Mouse (Mus musculus) intestine, embryonic 14.5 days (tissue): ENCODE results near the gene Fam219b. TPM values are rescaled to one million over a fixed set of nuclear protein-coding genes. Genes with fewer than 3 reads are reported as not detected.

Experiments used
- ATAC-seq: fragments of 200-750 bp; cut with Nextera tagmentation; replicated peaks from 2 replicates; pipeline ENCODE4 v1.8.0; 2017; ENCODE audit warnings: low read depth, moderate number of reproducible peaks, moderate TSS enrichment, moderate library complexity; ENCODE audit not compliant: low FRiP score, low TSS enrichment
- DNase-seq: peaks from one replicate; pipeline ENCODE4 v3.0.0-alpha.2; 2018; ENCODE audit warnings: low spot score
- H3K27ac ChIP-seq: fragments of 300-500 bp; sonication (generic); 2 replicates; pipeline ENCODE4 v1.5.1; 2014; ENCODE audit warnings: low read depth, mild to moderate bottlenecking, control low read depth
- H3K27me3 ChIP-seq: fragments of 300-500 bp; sonication (generic); replicated peaks from 2 replicates; pipeline ENCODE4 v1.6.1; 2014; ENCODE audit warnings: low read length, control low read depth; ENCODE audit not compliant: control insufficient read depth, insufficient read depth
- H3K36me3 ChIP-seq: fragments of 300-500 bp; sonication (generic); 2 replicates; pipeline ENCODE4 v1.6.1; 2014; ENCODE audit warnings: low read length, control low read depth; ENCODE audit not compliant: control insufficient read depth, insufficient read depth
- H3K4me1 ChIP-seq: fragments of 300-500 bp; sonication (generic); replicated peaks from 2 replicates; pipeline ENCODE4 v1.6.1; 2014; ENCODE audit warnings: low read length, control low read depth, mixed read lengths; ENCODE audit not compliant: control insufficient read depth, insufficient read depth
- H3K4me2 ChIP-seq: fragments of 300-500 bp; sonication (generic); 2 replicates; pipeline ENCODE4 v1.6.1; 2014; ENCODE audit warnings: low read length
- H3K4me3 ChIP-seq: fragments of 300-500 bp; sonication (generic); 2 replicates; pipeline ENCODE4 v1.5.1; 2014; ENCODE audit warnings: low read depth, low read length, control low read depth, mixed read lengths
- H3K9ac ChIP-seq: fragments of 300-500 bp; sonication (generic); 2 replicates; pipeline ENCODE4 v1.6.1; 2014; ENCODE audit warnings: mild to moderate bottlenecking, low read length
- H3K9me3 ChIP-seq: fragments of 300-500 bp; sonication (generic); 2 replicates; pipeline ENCODE4 v1.6.1; 2016; ENCODE audit warnings: low read length, control low read depth; ENCODE audit not compliant: control insufficient read depth
- WGBS: fragments of 180-500 bp; shearing (Covaris S2); extraction: QIAGEN DNeasy Blood & Tissue Kit; methylation state at CpG from one replicate; pipeline ENCODE4 v1.1.7; 2014; 5-methylcytosine and 5-hydroxymethylcytosine counted together
- polyA plus RNA-seq: library from polyadenylated mRNA; unstranded; fragments of >200 nt; fragmentation: Nextera tagmentation; extraction: Ambion mirVana; gene quantifications from 2 replicates; pipeline ENCODE4 v1.2.1, GENCODE M21; 2014

The Fam219b gene
- 18.9 and 21.9 TPM in 2 replicates for polyA plus RNA-seq

DNA sequence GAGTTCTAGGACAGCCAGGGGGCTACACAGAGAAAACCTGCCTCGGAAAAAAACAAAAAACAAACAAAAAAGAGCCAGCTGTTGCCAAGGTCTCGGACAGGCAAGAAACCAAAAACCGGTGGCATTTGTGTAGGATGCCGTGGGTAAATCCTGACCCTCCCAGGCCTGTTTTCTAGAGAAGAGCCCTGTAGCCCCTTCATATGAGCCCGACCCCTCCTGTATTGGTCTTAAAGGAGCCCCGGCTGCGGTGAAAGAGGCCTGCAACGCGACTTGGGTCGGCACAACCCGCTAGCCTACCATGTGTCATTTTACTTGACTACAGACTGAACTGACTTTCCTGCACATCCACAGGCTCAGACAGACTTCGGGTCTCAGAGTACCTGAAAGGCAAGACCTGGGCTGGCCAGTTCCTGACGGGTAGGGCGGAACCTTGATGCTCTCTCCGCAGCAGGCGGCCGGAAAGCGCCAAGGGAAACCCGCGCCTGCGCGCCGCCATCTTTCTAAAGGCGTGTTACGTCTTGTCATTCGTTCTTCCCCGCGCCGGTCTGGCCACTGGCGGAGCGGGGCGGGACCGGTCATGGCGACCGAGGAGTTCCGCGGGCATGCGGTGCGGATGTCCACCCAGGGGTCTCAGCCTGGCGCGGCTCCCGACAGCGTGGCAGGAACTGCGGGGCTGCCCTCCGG lies at the start of gene Fam219b:
Gene Fam219b (plus strand): TSS at position 485 of the 684 bp plus-strand sequence.
- peak within 1 kb of the TSS; percentile 83 for H3K4me3 ChIP-seq
- peaks cover 51% of the 10 kb centered on the region for H3K36me3 ChIP-seq
- H3K9ac ChIP-seq, result peak within 1 kb of the TSS; percentile 72
- WGBS, result 2% methylated on average over 44 of the region's 45 CpGs
- peak within 1 kb of the TSS; percentile 66 for H3K27ac ChIP-seq
- peak within 1 kb of the TSS; percentile 64 for H3K4me2 ChIP-seq
- no peaks in the 10 kb centered on the region for H3K27me3 ChIP-seq
- DNase-seq (peak; percentile 92), ATAC-seq (peak; percentile 87)
- no peaks in the 10 kb centered on the region for H3K9me3 ChIP-seq
- H3K4me1 ChIP-seq, result peaks cover 19% of the 10 kb centered on the region; the same call in 1 of the 2 replicates

DNA sequence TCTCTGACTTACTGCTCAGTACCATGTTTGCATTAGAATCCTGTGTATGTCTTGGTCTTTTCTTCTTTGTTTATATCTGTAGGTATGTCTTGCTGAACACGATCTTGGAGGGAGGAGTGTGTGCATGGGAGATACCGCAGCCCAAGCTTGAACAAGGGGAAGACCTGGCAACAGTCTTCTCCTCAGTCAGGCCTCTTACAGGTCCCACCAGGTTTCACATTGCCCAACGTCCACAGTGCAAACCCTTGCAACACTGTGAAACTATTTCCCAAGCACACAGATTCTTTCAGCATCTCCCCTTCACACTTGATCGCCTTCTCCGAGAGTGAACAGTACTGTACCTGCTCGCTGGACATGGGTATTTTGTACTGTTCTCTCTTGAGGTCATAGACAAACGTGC lies 49.5 kb upstream of the Fam219b start:
- DNase-seq (no peak), ATAC-seq (no peak)
- Histone ChIP-seq H3K27me3 (no peaks in the 10 kb centered on the region), H3K27ac (no peak overlapping the region), H3K9me3 (no peaks in the 10 kb centered on the region), H3K4me1 (no peaks in the 10 kb centered on the region), H3K36me3 (no peaks in the 10 kb centered on the region), H3K4me2 (no peak overlapping the region), H3K4me3 (no peak overlapping the region), H3K9ac (no peak overlapping the region)
- WGBS, result 73% methylated on average over 7 of the region's 7 CpGs

DNA sequence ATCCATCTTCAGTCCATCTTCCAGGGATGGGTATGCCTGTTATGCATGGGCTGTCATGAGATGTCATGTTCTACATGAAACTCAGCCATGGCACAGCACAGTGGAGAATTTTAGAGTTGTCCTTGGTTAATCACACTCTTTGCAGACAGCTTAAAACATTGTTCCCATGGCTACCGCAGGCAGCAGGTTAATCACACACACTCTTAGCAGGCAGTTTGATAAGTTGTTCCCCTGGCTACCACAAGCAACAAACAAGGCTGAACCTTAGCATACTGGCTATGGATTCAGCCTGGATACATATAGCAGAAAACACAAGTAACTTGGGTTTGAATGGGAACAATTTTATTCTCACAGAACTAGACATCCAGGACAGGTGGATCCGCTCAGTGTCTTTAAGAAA lies 43.8 kb upstream of the Fam219b start:
- no peaks in the 10 kb centered on the region for H3K4me1 ChIP-seq
- H3K9ac ChIP-seq, result no peak overlapping the region
- ATAC-seq, result no peak
- DNase-seq, result no peak
- no peaks in the 10 kb centered on the region for H3K36me3 ChIP-seq
- WGBS, result 90% methylated on average over 2 of the region's 2 CpGs
- H3K27ac ChIP-seq, result no peak overlapping the region
- H3K27me3 ChIP-seq, result 0 out of 2 replicates have a peak, but pooled peaks cover under 1% of the 10 kb centered on the region
- H3K4me3 ChIP-seq, result no peak overlapping the region
- no peaks in the 10 kb centered on the region for H3K9me3 ChIP-seq
- no peak overlapping the region for H3K4me2 ChIP-seq

DNA sequence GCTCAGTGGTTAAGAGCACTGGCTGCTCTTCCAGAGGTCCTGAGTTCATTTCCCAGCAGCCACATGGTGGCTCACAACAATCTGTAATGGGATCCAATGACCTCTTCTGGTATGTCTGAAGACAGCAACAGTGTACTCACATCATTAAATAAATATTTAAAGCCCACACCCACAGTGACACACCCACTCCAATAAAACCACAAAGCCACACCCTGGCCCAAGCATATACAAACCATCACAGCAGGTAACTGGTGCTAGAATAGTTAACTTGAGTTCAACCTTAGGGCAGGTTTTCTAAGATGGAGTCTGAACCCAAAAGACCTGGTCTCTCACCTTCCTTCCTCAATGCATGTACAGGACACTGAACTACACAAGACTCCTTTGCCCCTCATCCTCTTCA lies 42.4 kb upstream of the Fam219b start:
- Histone ChIP-seq H3K27me3 (peaks cover 13% of the 10 kb centered on the region; the same call in 1 of the 2 replicates), H3K9ac (no peak overlapping the region), H3K36me3 (no peaks in the 10 kb centered on the region), H3K4me1 (no peaks in the 10 kb centered on the region), H3K27ac (no peak overlapping the region), H3K4me2 (no peak overlapping the region), H3K9me3 (no peaks in the 10 kb centered on the region), H3K4me3 (no peak overlapping the region)
- DNase-seq (no peak), ATAC-seq (no peak)

DNA sequence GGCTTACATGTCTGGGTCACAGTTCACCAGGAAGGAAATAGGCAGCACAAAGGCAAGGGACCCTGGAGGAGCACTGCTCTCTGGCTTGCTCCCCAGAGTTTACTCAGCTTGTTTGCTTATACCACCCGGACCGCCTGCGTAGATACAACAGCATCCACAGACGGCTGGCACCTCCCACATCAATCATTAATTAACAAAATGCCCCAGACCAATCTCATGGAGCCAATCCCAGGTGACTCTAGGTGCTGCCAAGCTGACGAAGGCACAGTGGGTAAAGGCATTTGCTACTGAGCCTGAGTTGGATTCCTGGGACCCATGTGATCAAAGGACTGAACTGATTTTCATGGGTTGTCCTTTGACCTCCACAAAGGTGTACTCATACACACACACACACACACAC lies 40.1 kb upstream of the Fam219b start:
- H3K36me3 ChIP-seq, result no peaks in the 10 kb centered on the region
- no peaks in the 10 kb centered on the region for H3K9me3 ChIP-seq
- no peak overlapping the region for H3K27ac ChIP-seq
- ATAC-seq (no peak), DNase-seq (no peak)
- no peak overlapping the region for H3K4me2 ChIP-seq
- no peaks in the 10 kb centered on the region for H3K4me1 ChIP-seq
- H3K9ac ChIP-seq, result no peak overlapping the region
- peaks cover 36% of the 10 kb centered on the region for H3K27me3 ChIP-seq
- WGBS, result 63% methylated on average over 5 of the region's 5 CpGs
- no peak overlapping the region for H3K4me3 ChIP-seq

DNA sequence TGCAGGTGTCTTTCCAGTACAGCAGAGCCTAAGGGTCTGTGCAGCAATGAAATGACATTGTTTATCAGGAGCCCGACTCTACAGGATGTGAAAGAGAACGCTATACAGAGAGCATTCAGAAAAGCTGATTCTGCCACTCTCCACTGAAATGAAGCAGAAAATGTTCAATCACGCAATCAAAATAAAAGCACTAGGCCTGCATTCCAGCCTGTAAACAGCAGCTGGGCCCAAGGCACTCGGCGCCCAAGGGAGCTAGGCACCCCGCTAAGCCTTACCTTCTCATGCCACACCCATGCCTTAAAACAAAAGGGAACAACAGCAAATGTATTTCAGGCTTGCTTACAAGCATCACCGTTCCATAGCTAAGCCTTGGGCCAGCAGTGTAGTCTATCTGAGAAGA lies 38.8 kb upstream of the Fam219b start:
- H3K27ac ChIP-seq, result no peak overlapping the region
- no peak overlapping the region for H3K9ac ChIP-seq
- no peak for ATAC-seq
- H3K9me3 ChIP-seq, result no peaks in the 10 kb centered on the region
- H3K4me1 ChIP-seq, result peaks cover 9% of the 10 kb centered on the region
- WGBS, result 67% methylated on average over 7 of the region's 7 CpGs
- peaks cover 49% of the 10 kb centered on the region for H3K27me3 ChIP-seq
- no peak overlapping the region for H3K4me2 ChIP-seq
- no peak for DNase-seq
- no peaks in the 10 kb centered on the region for H3K36me3 ChIP-seq
- H3K4me3 ChIP-seq, result no peak overlapping the region

DNA sequence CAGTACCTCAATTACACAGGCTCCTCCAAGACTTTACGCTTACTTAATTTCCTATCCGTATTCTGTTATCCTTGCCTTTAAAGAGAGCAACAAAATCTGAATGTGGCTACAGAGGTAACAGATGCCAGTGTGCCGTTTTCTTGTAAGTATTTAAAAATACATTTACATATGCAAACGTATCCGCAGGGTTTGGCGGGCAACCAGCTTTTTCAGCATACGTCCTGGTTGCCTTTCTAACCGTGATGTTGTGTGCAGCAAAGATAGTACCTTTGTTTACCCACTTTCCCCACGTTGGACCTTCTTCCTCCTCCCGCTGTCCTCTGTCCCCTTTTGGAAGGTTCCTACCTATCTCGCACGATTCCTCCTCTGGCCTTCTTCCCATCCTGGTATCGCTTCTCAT lies 35.9 kb upstream of the Fam219b start:
- Histone ChIP-seq H3K4me3 (0 out of 2 replicates have a peak overlapping the region, but pooled peaks have one; percentile 2), H3K9ac (no peak overlapping the region)

DNA sequence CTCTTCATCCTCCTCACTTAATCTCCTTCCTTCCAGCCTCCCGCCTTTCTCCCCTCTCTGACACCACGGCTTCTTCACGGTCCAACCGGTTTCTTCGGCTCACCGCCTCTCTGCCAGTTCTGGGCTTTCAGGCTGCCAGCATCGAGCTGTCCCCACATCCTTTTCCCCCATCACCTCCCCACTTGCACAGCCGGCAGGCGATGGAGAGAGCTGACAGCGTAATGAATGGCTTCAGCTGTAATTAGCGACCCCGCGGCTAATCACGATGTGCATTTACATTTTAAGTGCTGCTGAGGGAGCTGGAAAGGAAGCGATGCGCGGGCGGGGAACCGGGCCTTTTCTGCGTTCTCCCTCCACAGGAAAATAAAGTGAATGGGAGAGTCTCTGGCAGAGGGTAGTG lies 35.5 kb upstream of the Fam219b start:
- Histone ChIP-seq H3K4me1 (peaks cover 22% of the 10 kb centered on the region), H3K9ac (no peak overlapping the region), H3K4me2 (0 out of 2 replicates have a peak overlapping the region, but pooled peaks have one; percentile 11), H3K36me3 (no peaks in the 10 kb centered on the region), H3K9me3 (no peaks in the 10 kb centered on the region), H3K27me3 (peaks cover 80% of the 10 kb centered on the region), H3K4me3 (0 out of 2 replicates have a peak overlapping the region, but pooled peaks have one; percentile 2), H3K27ac (no peak overlapping the region)
- DNase-seq (no peak), ATAC-seq (no peak)
- WGBS, result 7% methylated on average over 20 of the region's 20 CpGs

More for the DNA sequence above, 35.9 kb upstream of the Fam219b start:
- no peak overlapping the region for H3K4me2 ChIP-seq
- ATAC-seq (no peak), DNase-seq (no peak)
- H3K36me3 ChIP-seq, result no peaks in the 10 kb centered on the region
- no peak overlapping the region for H3K27ac ChIP-seq
- WGBS, result 15% methylated on average over 13 of the region's 13 CpGs
- peaks cover 77% of the 10 kb centered on the region for H3K27me3 ChIP-seq
- peaks cover 22% of the 10 kb centered on the region for H3K4me1 ChIP-seq
- no peaks in the 10 kb centered on the region for H3K9me3 ChIP-seq
